Mouse (Mus musculus): ENCODE measurements around the gene Lrmda.

Lrmda gene

DNA sequence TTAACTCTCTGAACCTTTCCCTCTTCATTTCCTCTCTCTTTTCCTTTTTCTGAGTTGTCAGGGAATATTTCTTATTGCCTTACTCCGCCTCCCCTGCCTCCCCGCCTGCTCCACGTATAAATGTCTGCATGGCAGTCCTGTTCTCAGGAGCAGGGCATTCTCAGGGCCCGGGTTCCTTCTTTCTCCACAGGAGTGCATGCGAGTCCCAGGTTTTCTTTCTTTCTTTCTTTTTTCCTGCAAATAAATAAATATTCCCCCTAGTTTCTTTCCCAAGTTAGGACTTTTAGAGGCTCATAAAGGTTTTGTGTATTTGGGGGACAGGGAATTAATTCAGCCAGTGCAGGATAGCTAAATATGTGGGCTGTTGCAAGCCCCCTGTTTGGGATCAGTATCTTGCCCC lies 27.7 kb upstream of the Lrmda start:
- DNase-seq (ENCODE audit: extremely low spot score, low read depth, low spot score) = no peak

GRCm38 (mm10) chr14:21992321-21992885 lies 27.1 kb upstream of the Lrmda start:
- DNase-seq (ENCODE audit: extremely low spot score, low read depth, low spot score) = no peak

DNA sequence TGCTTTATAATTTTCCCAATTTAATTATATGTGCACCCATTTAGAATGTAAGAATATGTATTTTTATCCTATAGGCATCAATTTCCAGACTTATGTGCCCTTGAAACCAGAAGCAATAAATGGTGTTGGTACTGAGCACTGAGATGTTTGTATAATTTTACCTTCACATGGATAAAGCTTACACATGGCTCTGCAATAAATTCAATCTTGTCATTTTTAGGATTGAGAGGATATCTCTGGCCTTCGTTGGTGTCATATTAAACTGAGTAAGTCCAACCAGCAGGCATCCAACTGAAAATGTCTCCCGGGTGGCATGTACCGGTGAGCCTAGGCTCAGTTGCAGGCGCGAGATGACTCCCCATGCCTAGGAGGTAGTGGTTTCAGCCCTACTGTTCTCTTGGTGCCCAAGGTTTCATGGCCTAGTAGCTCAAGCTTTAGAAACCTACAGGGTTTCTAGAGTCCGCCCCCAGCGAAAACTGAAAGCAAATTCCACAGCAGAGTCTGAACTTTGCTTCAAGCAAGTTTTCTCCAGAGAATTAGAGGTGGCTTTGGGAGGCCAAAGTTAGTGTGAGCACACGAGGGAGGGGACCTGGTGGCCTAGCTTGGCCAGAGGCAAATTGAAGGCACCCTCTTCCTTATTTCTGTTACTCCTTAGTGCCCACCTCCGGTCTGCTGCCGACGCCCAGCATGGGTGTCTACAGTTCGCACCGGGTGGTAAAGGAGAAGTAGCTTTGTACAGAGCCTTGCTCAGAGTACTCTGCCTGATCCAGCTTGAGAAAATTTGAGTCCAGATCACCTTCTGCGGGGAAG lies 26.1 kb upstream of the Lrmda start:
- DNase-seq (ENCODE audit: extremely low spot score, low read depth, low spot score) = no peak

DNA sequence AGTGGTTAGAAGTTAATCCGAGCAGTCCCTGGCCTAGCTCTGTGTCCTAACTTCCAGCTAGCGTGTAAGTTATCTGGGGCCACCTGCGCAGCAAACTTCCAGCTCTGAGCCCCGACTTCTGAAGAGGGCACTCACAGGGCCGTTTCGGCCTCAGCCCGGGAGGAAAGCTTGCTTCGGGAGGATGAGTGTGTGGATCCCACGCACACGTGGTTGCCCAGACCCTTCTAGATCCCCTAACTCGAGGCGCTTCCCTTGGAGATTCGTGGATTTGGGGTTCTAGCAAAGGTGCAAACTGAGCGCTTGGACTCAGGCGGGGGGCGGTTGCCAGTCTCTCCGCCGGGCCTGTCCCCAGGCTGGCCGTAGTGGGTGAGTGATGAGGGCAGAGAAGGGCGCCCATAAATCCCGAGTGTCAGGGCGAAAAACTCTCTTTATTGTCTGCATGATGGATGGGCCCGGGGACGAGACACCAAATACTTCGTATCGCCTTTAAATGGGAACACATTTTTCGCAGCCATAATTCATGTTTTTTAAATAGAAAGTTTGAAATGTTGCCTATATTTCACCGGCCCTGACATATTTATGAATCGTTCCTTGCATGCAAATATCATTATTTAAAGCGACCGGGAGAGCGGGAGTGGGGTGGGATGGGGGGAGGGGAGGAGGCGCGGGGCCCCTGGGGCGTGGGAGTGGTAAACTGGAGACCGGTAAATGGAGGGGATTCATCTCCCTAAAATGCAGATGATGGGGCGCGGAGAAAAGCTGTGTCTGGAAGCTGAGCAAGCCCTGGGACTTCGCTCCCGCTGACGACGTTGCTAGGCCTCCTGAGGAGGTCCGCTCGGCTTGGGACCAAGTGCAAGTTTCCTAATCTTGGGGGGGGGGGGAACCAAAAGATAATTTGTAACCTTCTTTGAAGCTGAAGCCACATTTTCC lies 25.2 kb upstream of the Lrmda start:
- DNase-seq (ENCODE audit: extremely low spot score, low read depth, low spot score) = no peak

- DNase-seq (ENCODE audit: extremely low spot score, low read depth, low spot score) = no peak
These were observed 24.3 kb upstream of the Lrmda start for GRCm38 (mm10) chr14:21995031-21995754.

DNA sequence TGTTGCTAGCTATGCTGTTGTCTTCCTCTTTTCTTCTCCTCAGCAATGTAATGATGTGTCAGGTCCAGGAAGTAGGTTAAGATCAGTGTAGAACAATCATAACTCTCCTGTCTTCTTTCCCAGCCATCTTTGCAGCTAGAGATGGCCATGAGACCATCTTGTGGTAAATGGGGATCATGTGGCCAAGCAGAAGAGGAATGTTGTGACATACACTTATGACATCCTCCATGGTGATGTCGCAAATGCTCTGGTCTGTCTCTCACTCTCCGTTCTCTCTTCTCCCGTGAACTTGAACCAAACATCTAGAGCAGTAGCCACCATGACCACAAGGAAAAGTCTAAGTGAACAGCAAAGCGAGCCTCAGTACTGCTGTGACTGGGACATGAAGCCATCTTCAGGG lies 19.9 kb upstream of the Lrmda start:
- DNase-seq (ENCODE audit: extremely low spot score, low read depth, low spot score) = no peak

DNA sequence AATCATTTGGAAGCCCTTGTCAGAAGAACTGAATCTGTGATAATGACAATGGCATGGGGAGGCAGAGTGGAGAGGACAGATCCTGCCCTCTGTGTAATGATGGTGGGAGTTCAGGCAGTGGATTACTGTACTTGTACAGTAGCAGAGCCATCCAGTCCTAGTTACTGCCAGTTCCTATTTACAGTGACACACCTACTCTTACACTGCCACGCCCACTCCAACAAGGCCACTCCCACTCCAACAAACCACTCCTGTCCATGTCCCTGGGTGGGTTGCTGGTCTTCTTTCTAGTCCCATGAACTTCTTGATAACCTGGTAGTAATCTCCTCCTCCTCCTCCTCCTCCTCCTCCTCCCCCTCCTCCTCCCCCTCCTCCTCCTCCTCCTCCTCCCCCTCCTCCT lies 16.3 kb upstream of the Lrmda start:
- DNase-seq (ENCODE audit: extremely low spot score, low read depth, low spot score) = no peak

DNA sequence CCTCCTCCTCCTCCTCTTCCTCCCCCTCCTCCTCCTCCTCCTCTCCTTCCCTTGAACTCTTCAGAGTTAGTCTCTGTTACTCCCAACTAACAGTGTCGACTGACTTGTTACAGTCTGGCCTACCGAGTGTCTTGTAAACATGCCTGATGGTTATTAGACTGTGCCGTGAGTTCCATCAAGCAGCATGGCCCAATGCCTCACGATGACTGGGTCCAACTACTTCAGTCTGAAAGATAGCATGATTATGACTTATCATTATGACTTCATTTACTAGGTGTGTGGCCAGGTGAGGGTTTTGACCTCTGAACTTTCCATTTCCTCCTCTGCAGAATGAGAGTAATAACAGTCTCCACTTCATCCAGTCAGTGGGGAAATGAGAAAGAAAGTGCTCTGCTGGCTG lies 15.9 kb upstream of the Lrmda start:
- no peak for DNase-seq (ENCODE audit: extremely low spot score, low read depth, low spot score)

DNA sequence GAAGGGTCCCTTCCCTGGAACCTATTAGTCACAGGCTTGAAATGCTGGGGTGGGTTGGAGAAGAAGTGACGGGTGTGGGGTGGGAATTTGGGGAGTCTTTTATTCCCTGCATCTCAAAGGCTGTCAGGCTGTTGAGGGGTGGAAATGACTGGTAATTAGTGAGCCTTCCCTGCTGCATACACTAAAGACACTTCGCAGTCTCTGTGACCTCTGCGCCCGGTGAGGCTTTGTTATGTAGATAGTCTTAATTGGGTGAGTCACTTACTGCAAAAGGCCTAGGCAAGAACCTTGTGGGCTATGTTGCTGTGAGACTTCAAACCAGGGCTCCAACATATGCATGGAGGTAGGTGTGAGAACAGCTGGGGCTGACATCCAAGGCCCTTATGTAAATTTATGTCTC lies 14.6 kb upstream of the Lrmda start:
- no peak for DNase-seq (ENCODE audit: extremely low spot score, low read depth, low spot score)

DNA sequence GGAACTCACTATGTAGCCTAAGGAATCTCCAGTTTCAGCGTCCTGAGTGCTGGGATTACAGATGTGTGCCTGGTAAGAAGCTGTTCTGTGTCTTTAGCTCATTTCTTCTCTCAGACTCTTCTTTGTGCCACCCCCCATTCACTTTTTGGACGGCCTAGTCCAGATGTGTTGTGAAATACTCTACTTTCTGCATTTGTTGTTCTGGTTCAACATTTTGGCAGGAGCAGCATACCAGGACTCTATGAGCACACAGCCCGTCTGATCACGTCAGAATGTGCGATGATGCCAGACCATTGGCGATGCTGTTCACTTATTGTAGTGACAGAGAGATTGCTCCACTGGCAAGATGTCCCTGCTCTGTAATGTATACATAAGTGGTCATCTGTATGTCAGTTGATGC lies 12.5 kb upstream of the Lrmda start:
- DNase-seq (ENCODE audit: extremely low spot score, low read depth, low spot score) = no peak

- DNase-seq (ENCODE audit: extremely low spot score, low read depth, low spot score) = no peak
These were observed 5.2 kb upstream of the Lrmda start for GRCm38 (mm10) chr14:22014315-22014714.

DNA sequence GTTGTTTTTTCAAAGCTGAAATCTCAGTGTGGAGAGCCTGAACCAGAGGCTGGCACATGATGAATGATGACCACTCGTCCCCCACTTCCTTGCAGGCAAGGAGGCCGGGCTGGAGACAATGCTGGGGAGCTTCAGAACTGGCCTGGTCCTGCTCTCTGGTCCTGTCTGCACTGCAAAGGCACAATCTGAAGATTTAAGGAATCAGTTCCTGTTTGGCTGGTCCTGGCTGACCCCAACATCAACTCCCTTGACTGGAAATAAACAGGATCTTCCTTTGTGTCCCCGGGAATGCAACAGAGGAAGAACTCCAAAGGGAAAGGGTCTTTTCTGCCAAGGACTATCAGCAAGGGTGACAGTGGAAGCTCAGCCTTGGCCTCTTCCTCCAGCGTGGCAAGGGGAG lies 4.7 kb upstream of the Lrmda start:
- no peak for DNase-seq (ENCODE audit: extremely low spot score, low read depth, low spot score)

GRCm38 (mm10) chr14:22017011-22017410 lies 2.5 kb upstream of the Lrmda start:
- DNase-seq (ENCODE audit: extremely low spot score, low read depth, low spot score) = no peak

DNA sequence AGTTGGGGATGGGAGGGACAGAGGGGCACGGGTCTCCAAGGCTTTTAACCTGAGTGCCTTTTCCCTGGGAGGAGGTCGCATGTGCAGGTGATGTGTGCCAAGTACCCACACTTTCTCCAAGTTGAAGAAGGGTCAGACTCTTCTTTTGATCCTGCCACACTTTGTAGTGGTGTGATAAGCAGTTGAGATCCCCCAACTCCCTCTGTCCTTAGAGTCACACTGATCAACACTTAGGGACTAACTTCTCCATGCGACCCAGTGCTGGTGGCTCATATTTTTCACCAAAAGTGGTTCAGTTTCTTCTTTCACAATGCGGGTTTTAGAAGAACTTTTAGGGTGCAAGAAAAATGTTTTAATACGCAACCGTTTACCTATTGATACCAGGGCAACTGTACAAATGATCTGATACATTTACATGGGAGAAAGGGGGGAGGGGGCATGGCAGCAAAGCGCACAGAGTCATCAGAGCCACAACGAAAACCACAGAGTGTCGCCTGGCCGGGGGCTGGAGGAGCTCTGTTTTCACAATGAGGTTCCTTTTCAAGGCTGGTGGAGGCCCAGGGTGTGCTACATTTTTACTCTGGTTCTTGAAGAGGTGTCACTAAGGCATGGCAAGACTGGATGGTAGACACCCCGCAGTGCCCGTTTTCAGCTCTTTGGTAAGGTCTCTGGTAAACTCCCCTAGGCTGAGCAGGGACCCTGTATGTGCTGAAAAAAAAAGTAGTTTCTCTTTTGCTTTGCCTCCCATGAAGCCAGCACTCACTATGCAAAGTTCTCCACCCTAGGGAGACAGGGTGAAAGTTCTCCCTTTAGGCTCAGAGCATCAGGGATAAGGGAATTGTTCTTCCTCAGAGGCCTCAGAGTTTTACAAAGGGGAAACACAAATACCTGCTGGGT lies 685 bp downstream of the Lrmda start:
- DNase-seq (ENCODE audit: extremely low spot score, low read depth, low spot score) = no peak

- no peak for DNase-seq (ENCODE audit: extremely low spot score, low read depth, low spot score)
These were observed 1.4 kb downstream of the Lrmda start for GRCm38 (mm10) chr14:22020885-22021284.

DNA sequence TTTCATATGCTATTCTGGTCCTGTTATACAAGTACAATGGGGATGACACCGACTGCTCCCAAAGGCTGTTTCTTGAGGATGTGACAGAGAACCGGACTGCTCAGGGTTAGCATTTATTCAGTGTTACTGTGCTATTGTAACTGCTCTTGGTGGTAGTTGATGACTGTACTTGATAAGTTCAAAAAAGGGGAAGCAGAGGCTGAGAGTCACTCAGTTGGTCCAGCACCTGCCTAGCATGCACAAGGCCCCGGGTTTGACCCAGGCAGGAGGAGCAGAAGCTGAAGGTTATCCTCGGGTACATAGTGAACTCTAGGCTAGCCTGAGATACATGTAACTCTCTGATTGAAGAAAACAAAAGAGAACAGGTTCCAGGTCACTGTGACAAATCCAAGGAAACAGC lies 4.0 kb downstream of the Lrmda start:
- DNase-seq (ENCODE audit: extremely low spot score, low read depth, low spot score) = no peak

DNA sequence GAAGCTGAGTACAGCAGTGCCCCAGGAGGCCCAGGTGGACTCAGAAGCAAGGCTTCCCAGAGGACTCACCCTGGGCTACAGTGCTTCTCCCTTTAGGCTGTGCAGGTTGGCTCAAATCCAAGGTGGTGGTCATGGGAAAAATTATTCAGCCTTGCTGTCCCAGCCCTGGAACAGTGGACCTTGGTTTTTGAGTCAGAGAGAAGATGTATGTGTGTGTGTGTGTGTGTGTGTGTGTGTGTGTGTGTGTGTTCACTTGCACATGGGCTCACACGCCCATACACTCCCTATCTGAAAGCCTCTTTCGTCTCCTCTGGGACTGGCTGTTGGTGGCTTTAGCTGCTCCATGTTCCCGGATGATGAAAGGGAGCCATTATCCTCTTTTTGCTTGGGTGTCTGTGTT lies 16.4 kb downstream of the Lrmda start:
- DNase-seq (ENCODE audit: extremely low spot score, low read depth, low spot score) = no peak

DNA sequence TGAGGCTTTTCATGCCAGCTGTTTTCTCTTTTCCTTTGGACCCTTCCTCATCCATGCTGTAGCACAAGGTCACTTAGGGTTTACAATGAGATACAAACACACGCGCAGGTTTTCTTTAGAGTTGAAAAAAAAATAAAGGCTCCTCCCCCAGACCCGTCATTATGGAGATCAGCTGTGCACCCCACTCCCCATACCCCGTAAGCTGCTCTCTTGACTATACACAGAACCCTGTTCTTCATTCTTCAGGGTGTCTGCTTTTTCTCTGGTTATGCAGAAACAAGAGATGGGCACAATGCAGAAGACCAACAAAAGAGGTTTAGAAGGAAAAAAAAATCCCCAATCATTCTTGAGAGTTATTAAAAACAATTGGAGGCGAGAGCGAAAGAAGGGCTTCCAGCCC lies 16.8 kb downstream of the Lrmda start:
- no peak for DNase-seq (ENCODE audit: extremely low spot score, low read depth, low spot score)

GRCm38 (mm10) chr14:22036802-22037497 lies 17.4 kb downstream of the Lrmda start:
- DNase-seq (ENCODE audit: extremely low spot score, low read depth, low spot score) = no peak

Data from hindlimb bud, embryonic 11.5 days (tissue).